Mouse (Mus musculus): ENCODE measurements around the gene Ttc27.

DNA sequence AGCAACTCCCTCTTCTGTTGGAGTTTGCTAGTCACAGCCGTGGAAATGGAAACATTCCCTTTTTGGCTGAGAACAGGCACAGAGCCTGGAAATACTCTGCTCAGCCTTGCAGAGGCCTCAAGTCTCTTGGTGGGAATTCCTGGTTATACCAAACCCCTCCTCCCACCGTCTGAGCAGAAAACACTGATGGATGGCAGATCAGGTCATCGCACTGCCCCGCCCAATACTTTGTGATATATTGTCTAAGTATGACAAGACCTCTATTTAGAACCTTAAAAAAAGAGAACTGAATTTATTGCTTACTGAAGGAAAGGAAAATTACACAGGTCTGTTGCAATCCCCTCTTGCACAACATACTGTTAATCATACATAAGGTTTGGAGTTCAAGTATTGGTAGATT is 6.8 kb upstream of the Ttc27 start:
- TF ChIP-seq CTCF (conservative IDR thresholded peaks at IDR 0.05 in 1 of 2, IDR thresholded peaks at IDR 0.05 in 1 of 2; ENCODE audit: low read depth in 2 of 2, low read length in 2 of 2): no peak
- no peak for TF ChIP-seq NRF1 (IDR thresholded peaks at IDR 0.05; ENCODE audit: low read depth, low read length)
- TF ChIP-seq ZNF384 (IDR thresholded peaks at IDR 0.05; ENCODE audit: low read depth, low read length): no peak
- TF ChIP-seq ZC3H11A (IDR thresholded peaks at IDR 0.05; ENCODE audit: low read depth, low read length): no peak
- no peak for TF ChIP-seq RCOR1 (conservative IDR thresholded peaks at IDR 0.05; ENCODE audit: low read depth, low read length)
- TF ChIP-seq UBTF (IDR thresholded peaks at IDR 0.05; ENCODE audit: low read depth, low read length): no peak

Measured in CH12.LX (cell line).